Mouse (Mus musculus) lung, adult 2 months (tissue): ENCODE measurements around the gene Prdx3.

Experiments used
- CTCF ChIP-seq: fragments of 200-500 bp; IDR thresholded peaks from 2 replicates; pipeline ENCODE4 v1.5.1; 2011; ENCODE audit warnings: mild to moderate bottlenecking, low read length, control low read depth; ENCODE audit not compliant: insufficient read depth
- POLR2A ChIP-seq: fragments of 200-500 bp; IDR thresholded peaks from 2 replicates; pipeline ENCODE4 v1.6.1; 2011; ENCODE audit warnings: low read depth, mild to moderate bottlenecking, control low read depth, low read length, borderline replicate concordance; ENCODE audit errors: extremely low read depth

GRCm38 (mm10) chr19:60903139-60903538 lies 28.8 kb upstream of the Prdx3 start:
- TF ChIP-seq CTCF = no peak
- TF ChIP-seq POLR2A = no peak
